Mouse (Mus musculus) testis, postnatal 14 days (tissue): ENCODE data around the gene Lsm8.
"Not testable (repeated sequence)": the region's sequence is repeated elsewhere in the genome, so short reads cannot be mapped to it uniquely, and the experiment has no call there.

Source experiments
- DNase-seq: peaks from one replicate; pipeline ENCODE4 v3.0.0; 2021; ENCODE audit warnings: low spot score

The Lsm8 gene

DNA sequence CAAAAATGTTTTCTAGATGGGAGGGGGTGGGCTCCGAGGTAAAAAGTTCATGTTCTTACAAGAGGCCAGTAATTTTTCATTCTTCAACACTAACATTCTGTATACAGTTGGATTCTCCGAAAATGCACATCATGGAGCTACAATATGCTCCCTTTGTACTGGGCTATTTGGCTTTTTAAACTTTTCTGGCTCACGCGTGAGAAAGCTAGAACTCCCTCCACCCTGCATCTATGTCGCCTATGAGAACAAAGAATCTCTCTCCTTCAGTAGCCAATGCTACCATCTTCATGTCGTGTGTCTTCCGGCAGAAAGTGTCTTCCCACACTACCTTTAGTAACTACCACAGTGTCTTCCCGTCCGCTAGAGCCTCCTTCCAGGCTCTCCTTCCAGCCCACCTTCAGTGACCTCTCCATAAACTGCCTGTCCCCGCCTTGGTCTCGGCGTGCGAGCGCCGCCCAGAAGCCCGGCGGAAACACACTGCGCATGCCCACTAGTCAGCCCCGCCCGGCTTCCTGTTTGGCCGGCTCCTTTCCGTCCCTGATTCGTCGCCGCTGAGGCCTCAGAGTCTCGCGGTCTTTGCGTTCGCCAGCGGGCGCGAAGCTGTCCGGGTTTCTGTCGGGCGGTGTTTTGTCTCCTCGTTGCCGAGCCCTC, at the start of gene Lsm8:
Gene Lsm8, plus strand, starts transcription at position 529 of the 651 bp plus-strand sequence.
- peak; percentile 97 for DNase-seq

GRCm38 (mm10) chr6:18800869-18801511, 47.4 kb upstream of the Lsm8 start:
- DNase-seq: no peak

DNA sequence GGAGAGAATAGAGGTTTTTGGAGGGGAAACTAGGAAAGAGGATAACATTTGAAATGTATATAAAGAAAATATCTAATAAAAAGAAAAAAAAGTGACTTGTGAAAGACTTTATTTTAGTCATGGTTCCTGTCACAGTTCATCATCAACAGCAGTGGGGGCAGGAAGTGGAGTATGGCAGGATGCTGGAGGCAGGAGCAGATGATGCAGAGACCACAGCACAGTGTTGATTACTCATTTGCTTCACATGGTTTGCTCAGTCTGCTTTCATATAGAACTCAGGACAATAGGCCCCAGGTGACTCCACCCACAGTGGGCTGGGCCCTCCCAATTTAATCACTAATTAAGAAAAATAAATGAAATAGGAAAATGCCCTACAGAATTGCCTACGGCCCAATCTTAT, 35.8 kb upstream of the Lsm8 start:
- no peak for DNase-seq

DNA sequence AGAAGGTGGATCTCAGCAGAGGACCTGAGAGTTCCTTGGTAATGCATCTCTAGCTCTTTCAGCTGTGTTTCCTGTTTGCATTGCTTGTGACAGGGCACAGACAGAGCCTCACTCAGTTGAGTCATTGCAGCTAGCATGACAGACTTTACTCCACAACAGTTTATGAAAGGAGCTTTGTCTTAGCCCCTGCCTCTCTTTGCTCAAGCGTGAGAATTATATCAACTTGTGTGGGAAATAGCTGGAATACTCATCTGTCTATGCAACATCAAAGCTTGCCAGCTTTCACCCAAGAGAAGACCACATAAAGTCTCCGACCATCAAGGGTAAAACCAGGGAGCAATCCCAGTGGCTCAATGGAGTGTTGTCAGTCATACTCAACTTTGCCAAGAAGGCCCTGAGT, 32.8 kb upstream of the Lsm8 start:
- no peak for DNase-seq

GRCm38 (mm10) chr6:18819343-18819742, 29.0 kb upstream of the Lsm8 start:
- no peak for DNase-seq

DNA sequence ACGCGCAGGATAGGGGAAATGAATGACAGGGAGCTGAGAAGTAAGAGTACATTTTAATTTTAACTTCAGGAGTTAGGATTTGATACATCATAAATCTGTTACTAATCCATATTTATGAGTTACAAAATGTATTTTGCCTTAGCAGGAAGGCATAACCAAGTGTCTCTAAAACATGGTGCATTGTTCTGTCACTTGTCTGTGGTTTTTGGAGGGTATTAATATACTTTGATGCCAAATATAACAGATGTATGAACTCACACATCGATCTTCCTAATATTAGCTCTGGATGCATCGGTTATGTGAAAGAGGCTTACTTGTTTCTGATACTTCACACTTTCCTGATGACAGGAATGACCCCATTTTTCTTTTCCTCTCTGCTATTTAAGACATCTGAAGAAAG, 28.1 kb upstream of the Lsm8 start:
- DNase-seq: no peak

DNA sequence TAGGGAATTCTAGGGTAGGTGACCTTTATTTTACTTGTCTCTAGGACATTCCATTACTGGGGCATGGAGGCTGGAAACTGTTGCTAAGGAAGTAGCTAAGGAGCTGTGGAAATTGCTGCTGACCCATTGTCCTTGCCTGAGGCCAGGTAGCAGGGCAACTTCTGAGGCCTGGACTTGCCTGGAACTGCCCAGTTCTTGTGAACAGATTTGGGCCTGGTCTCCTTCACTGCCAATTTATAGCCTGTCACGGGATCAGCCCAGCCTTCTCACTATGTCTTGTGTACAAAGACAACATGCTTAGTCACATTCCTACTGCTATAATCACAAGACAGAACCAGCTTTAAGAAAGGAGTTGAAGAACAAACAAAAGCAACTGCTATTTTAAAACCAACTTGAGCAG, 25.6 kb upstream of the Lsm8 start:
- no peak for DNase-seq

GRCm38 (mm10) chr6:18832958-18833357, 15.4 kb upstream of the Lsm8 start:
- no peak for DNase-seq

- not testable (repeated sequence) for DNase-seq
These were observed 3.9 kb upstream of the Lsm8 start for GRCm38 (mm10) chr6:18844529-18844928.

- not testable (repeated sequence) for DNase-seq
These were observed 2.8 kb upstream of the Lsm8 start for GRCm38 (mm10) chr6:18845571-18845970.

- DNase-seq: no peak
These were observed 303 bp downstream of the Lsm8 start for GRCm38 (mm10) chr6:18848702-18849061.

DNA sequence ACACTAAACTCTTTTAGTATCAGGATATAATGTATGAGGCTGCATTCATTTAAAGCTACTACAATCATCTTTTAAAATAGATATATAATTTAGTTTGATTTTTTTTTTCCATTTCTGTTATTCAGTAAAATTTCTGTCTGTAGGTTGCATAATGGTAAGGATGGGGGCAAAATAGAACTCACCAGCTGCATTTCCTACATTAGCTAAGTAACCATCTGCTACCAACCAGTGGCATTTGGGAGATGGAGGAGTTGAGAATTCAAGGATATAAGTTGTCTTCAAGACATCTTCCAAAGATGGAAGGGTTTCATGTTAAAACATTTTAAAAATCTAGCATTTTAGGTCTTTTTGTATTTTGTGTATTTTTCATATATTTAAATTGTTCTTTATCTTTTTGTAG, 6.9 kb downstream of the Lsm8 start:
- DNase-seq: no peak

- DNase-seq: no peak
These were observed 8.2 kb downstream of the Lsm8 start for GRCm38 (mm10) chr6:18856487-18857078.

DNA sequence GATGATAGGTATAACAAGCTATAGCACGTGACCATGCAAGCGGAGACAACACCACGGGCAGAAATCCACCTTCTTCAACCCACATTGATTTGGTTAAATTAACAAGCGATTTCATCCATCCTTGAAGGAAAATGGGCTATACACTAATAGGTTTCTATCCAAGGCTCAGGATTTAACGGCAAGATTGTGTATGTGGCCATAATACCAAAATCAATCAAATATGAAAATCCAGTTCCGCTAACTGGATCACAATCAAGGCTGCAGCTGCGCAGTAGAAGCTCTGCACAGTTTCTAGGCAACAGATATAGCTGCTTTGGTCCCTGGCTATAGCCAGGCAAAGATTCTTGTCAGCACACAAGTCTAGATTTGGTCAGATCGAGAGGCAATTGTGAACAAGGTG, 17.6 kb downstream of the Lsm8 start, which contains the start of gene Ankrd7:
Gene Ankrd7, plus strand, starts transcription at position 301 of the 400 bp plus-strand sequence.
- DNase-seq: no peak

DNA sequence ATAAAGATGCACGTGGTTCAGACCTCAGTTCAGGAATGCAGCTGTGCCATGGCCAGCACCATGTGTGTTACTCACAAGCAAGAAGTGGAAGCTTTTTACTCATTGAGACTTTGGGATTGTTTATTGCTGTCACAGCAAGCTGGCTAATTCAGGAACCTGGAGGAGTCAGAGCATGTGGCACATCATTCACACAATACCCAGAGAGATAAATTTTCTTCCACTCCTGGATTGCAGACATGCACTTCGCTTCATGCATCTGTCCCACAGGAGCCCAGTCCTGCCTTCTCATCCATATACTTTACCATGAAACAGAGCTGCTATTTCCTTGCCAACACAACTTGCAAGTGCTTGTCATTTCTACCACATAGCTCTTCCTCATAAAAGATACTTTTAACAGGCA, 40.7 kb downstream of the Lsm8 start:
- DNase-seq: no peak

DNA sequence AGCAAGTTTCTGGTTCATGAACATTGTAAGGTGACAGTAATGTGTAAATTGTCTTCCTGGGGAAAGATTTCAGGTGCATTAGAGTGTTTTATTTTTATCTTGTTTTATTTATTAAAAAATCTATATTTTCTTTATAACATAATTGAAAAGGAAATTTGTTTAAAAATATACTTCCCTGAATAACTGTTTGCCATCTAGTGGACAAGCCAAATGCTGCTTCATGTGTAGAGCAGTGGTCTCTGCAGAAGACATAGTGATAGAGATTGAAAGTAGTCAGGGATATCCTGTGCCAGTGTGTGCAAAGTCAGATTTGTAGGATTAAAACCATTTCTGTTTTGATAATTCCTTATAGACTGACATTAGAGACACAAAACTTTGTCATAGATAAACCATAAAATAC, 45.8 kb downstream of the Lsm8 start:
- no peak for DNase-seq
